Mouse (Mus musculus) left cerebral cortex, postnatal 36 days (tissue): ENCODE results near the gene Ahnak. TPM values are rescaled to one million over a fixed set of nuclear protein-coding genes. Genes with fewer than 3 reads are reported as not detected.
A peak's percentile ranks its signal among the peaks of the same experiment; 100 is the strongest.
"Not testable (repeated sequence)": the region's sequence is repeated elsewhere in the genome, so short reads cannot be mapped to it uniquely, and the experiment has no call there.

Experiments
- DNase-seq, 2 experiments: peaks; one replicate each; pipeline ENCODE4 v3.0.0; 2021 to 2022; ENCODE audit warnings: low spot score in 2 of 2, mixed read lengths in 1 of 2
- intact Hi-C: fragments of 180-260 bp; cut with DNase I; formaldehyde crosslinking; loops from one replicate; pipeline ENCODE4 v1.15.1; 2025
- total RNA-seq, 2 experiments: library from RNA; stranded (reverse); gene quantifications; 2 replicates each; pipeline ENCODE4 v1.2.3; 2021

Gene Ahnak
- total RNA-seq, 2 experiments from 2014 or later: 16.6 to 32.1 TPM

DNA sequence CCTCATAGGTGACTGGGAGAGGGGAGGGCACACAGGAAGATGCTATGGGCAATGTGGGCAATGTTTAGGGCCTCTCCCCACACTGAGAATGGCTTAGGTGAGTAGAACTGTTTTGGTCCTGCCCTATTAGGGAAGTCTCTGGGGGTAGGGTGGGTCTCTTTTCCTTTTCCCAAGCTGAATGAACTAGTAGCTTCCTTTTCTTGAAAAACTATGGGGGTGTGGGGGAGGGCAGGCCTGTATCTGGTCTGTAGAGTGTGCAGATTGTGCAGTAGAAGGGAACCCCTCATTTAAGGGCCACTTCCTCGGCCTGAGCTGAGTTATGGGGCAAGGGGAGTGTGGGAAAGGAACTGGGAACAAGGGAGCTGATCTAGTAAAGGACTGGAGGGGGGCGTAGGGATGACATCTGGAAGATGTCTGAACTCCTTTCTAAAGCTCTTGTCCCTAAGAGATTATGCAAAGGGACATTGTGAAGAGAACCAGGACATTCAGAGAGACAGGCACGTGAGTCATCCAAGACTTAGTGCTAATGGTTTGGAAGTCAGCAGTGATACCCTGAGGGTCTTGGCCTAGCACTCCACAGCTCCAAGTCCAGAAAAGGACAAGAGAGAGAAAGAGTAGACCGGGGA, 2.3 kb downstream of the Ahnak start:
- intact Hi-C loops: no loop called here
- DNase-seq: no peak

- DNase-seq: no peak
- intact Hi-C loops: no loop called here
These were observed 3.0 kb downstream of the Ahnak start for GRCm38 (mm10) chr19:8991871-8992735.

DNA sequence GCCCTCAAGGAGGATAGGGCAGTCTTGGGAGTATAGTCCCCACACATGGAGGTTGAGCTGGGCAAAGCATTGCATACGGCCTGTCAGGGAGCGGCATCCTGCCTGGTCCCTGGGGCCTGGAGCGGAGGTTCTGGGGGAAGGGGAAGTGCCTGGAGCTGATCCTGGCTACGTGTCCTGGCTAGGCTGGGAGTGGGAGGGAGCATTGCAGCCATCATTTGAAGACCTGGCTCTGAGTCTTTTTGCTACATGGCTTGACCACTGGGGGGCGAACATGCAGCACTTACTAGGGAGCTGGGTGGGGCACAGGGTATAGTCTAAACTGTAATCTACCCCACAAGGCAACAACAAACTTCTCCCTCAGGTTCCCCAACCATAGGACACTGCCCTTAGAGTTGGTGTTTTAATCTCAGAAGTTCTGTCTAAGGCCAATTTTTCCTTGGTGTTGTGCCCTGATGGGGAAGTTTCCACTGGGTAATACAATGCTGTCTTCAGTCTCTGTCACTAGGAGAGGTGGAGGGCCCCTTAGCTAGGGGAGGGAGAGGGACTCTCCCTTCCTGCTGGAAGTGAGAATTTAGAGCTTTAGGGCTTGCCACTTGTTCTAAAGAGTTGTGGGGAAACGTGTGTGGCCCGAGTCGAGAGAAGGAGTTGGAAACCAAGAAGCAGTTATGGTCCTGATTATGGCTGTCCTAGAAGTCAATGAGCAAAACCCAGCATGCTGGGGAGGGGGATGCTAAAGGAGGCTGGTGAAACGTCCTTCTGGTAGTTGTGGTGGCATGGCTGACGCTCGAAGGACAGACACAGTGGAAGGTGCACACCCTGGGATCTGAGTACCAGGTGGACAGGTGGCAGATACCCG, 3.9 kb downstream of the Ahnak start:
- DNase-seq: peak; percentile 59 to 74
- intact Hi-C loops: loop anchor here (1.0 kb wide), 1 partner anchor 89 kb away; no protein-coding TSS in a partner anchor

DNA sequence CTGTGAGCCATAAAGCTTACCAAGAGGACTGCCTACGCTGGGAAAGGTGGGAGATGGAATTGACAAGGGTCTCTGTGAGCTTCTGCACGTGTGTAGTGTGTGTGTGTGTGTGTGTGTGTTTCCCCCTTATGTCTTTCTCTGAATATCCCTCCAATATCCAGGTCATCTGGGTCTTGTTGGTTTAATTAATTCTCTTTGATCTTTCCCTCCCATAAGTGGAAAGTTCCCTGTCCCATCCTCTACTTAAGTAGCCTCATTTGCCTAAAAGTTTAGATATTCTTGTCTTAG, 4.5 kb downstream of the Ahnak start:
- no peak for DNase-seq

GRCm38 (mm10) chr19:8994813-8995607, 5.9 kb downstream of the Ahnak start:
- no peak for DNase-seq
- intact Hi-C loops: no loop called here

More for the DNA sequence above, 4.5 kb downstream of the Ahnak start:
- intact Hi-C loops: loop anchor here (1.0 kb wide), 1 partner anchor 89 kb away; no protein-coding TSS in a partner anchor

DNA sequence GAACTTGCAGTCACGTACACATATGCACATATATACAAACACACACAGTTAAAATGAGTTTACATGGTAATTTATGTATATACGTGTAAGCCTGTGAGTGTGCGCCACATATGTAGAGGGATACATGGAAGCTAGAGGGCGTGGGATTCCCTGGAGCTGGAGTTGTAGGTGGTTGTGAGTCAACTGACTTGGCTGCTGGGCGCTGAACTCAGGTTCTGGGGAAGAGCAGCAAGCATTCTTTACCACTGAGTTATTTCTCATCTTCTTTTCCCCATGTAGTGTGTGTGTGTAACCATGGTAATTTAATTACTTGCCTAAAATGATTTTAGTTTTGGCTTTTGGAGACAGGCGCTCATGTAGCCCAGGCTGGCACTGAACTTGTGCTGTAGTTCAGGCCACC, 7.5 kb downstream of the Ahnak start:
- no peak for DNase-seq
- intact Hi-C loops: no loop called here

DNA sequence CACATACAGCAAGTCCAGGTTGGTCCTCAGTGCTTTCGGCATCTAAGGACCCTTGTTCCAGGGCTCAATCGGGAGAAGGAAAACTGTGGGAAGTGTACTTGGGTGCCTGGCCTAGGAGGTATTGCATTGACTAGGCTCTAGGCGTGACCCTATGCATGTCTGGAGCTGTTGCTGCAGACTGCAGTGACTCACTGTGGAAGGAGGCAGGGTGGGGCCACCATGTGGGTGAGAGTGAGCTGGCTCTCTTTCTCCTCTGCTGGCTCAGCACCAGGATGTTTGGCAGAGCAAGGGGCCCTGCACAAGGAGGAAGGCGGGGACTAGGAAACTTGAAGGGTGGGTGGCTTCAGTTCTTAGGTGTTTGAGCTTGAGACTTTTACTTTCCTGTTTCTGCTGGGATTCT, 8.5 kb downstream of the Ahnak start:
- intact Hi-C loops: no loop called here
- DNase-seq: peak; percentile 67 to 76

DNA sequence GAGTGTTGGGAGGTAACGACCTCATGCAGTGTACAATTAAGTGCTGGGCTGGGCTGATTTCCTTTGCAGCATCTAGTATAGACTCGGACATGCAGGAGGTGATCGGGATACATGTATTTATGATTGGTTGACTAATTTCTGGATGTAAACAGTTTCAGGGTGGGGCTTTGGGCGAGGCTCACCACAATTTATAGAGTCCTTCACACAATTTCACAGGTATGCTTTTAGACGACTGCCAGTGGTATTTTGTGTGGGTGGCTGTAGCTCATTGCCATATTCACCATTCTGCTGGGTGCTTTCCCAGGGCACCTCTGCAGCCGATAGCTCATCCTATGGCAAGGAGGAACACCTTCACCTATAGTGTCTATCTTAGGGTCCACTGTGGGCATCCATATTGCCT, 9.5 kb downstream of the Ahnak start:
- DNase-seq: no peak
- intact Hi-C loops: no loop called here

DNA sequence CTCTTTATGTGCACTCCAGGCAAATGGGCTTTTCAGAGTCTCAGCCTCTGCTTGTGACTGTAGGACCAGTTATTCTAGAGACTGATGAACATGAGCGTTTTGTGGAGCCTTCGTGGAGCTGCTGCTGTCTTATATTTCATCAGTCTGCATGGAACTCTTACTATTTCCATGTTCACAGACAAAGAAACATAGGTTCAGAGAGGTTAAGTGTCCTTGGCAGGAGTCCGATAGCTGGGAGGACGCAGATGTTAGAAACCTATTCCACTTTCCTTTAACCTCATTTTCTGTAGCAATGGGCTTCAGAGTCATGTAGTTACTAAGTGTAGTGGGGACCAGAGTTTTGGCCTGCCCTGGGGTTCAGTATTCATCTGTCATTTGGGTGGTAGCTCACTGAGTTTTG, 10.1 kb downstream of the Ahnak start:
- DNase-seq: no peak
- intact Hi-C loops: no loop called here

- intact Hi-C loops, DNase-seq: not testable (repeated sequence)
These were observed 17.8 kb downstream of the Ahnak start for GRCm38 (mm10) chr19:9006915-9007314.

- no peak for DNase-seq
- intact Hi-C loops: no loop called here
These were observed 30.2 kb downstream of the Ahnak start for GRCm38 (mm10) chr19:9019298-9019697.

GRCm38 (mm10) chr19:9023021-9023778, 34.1 kb downstream of the Ahnak start:
- DNase-seq: peak in 1 of 2 experiments; percentile 15
- intact Hi-C loops: no loop called here

- intact Hi-C loops: no loop called here
These were observed 36.6 kb downstream of the Ahnak start for GRCm38 (mm10) chr19:9025562-9026257.

DNA sequence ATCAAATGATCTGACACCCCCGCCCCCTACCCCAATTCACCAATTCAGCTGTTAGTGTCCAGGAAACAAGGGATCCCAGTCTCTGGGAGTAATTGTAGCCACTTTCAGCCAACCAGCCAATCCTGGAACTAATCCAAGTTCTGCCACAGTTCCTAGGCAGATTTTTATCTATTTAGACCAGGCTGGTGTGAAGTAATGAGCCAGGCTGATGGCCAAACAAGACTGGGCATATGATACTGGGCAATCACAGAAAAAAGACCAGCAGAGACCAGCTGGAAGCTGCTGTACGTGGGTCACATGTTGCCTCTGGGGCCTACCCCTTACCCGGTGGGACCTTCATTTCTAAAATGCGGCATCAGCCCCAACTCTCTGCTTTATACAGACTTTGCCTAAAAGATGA, 37.5 kb downstream of the Ahnak start:
- intact Hi-C loops: no loop called here
- DNase-seq: no peak

More at GRCm38 (mm10) chr19:9025562-9026257, 36.6 kb downstream of the Ahnak start:
- DNase-seq: no peak

- intact Hi-C loops: no loop called here
- DNase-seq: no peak
These were observed 38.7 kb downstream of the Ahnak start for GRCm38 (mm10) chr19:9027795-9028194.

DNA sequence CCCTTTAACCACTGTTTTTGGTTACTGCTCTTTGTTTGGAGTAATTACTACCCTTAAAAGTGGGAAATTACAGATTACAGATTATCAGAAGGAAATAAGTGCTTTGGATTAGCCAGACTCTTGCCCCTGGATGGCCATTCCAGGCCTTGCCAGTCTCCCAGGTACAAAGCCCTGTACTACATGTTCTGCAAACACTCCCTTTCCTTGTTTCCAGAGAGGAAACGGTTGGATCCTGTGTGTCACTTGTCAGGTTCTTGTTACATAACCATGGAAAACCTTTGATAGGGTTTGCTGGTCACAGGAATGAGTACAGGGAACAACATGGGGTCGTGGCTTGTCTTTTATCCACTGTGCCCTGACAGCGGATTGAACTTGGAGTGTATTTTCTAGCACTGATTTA, 39.3 kb downstream of the Ahnak start:
- no peak for DNase-seq
- intact Hi-C loops: no loop called here

DNA sequence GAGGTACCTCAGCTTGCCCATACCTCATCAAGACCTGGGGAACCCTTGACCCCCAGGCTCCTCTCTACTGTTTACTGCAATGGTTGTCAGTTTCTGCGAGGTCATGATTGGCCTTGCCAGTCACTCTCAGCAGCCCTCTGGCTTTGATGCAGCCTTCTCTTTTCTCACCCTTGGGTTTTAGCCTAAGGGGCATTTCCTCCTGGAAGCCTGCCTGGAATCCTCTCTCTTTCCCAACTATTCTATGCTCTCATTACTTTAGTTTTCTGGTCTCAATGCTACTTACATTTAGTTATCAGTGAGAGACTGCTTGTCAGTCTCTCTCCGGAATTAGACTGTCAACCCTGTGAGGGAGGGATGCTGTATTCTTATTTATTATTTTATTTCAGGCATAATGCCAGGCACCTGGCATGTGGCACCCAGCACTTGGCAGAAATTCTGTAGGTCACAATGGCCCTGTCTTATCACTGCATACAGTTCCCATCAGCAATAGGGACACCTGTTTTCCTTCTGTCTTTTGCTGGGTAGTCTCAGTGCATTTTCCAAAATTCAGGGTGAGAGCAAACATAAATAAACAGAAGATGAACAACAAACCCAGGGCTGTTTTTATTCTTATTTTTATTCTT, 40.7 kb downstream of the Ahnak start:
- intact Hi-C loops: no loop called here
- no peak for DNase-seq
